In the genomic region with DNA sequence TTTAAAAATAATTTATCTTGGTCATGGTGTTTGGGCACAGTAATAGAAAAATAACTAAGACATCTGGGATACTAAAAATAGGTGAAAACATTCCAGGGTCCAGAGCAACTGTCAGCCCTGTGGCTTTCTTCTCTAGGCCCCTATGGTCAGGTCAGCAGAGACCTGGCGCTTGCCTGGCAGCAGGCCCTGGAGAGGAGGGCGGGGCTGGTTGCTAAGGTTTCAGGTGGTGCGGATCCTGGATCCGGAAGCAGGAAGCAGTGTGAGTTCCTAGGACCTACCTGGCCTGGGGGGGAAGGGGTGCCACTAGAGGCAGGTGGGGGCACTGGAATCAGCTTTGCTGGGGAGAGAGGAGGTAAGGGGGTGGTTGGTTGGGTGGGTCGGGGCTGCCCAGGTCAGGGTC, we compare ENCODE assay signal across 10 mouse cellular contexts. TPM values are rescaled to one million over a fixed set of nuclear protein-coding genes. Genes with fewer than 3 reads are reported as not detected.
A peak's percentile ranks its signal among the peaks of the same experiment; 100 is the strongest.
DNase-seq lines count a peak whose midpoint lies in the region; ATAC-seq and TF ChIP-seq lines count a peak whose summit lies in the region.
"Had no signal": no experiment of that assay in that cellular context is flagged by ENCODE, and none has a peak within 500 bp of the region (broad histone marks: within the 10 kb centered on the region; RNA-seq: fewer than 3 reads in every experiment).

A gene (plus strand): TSS at position 222 of the 400 bp plus-strand sequence.

- DNase-seq in ovary, adult 18-20 months (ENCODE audit: low spot score) = peak; percentile 42
- no peak for DNase-seq in ovary, postnatal 10 days (ENCODE audit: low spot score)
- peak; percentile 87 for DNase-seq in kidney, adult 11 months
- no peak for DNase-seq in liver, embryonic 14.5 days (ENCODE audit: low read depth in 3 of 3, low spot score in 3 of 3)
- peak; percentile 92 for DNase-seq in stomach, postnatal 0 days (ENCODE audit: low spot score)
- DNase-seq in cerebellum, adult 11-12 months = no peak
- no peak for DNase-seq in thymus, adult 2 months
- DNase-seq: gastrocnemius, postnatal 25 days had no signal

- H3K27ac ChIP-seq in liver, embryonic 14.5 days = no peak within 1 kb of the TSS
- peak within 1 kb of the TSS; percentile 45; the same call in 1 of the 2 replicates for H3K27ac ChIP-seq in stomach, postnatal 0 days (replicated peaks)
- H3K27ac ChIP-seq in thymus, adult 2 months (ENCODE audit: control insufficient read depth, insufficient read depth, low read length) = no peak within 1 kb of the TSS
- H3K27ac ChIP-seq: macrophage had no signal

- H3K4me1 ChIP-seq in liver, embryonic 14.5 days (replicated peaks; ENCODE audit: control insufficient read depth in 2 of 2, insufficient read depth in 2 of 2, low read length in 1 of 2) = peaks cover 3 to 12% of the 10 kb centered on the region in 2 experiments; a peak in 3 of 4 replicates
- no peaks in the 10 kb centered on the region for H3K4me1 ChIP-seq in stomach, postnatal 0 days (replicated peaks; ENCODE audit: control insufficient read depth, insufficient read depth)
- H3K4me1 ChIP-seq in thymus, adult 2 months (replicated peaks; ENCODE audit: control insufficient read depth, insufficient read depth, low read length) = no peaks in the 10 kb centered on the region

- no peak for TF ChIP-seq CTCF in liver, embryonic 14.5 days (IDR thresholded peaks at IDR 0.05; ENCODE audit: low read depth)
- TF ChIP-seq CTCF in stomach, postnatal 0 days (IDR thresholded peaks at IDR 0.05; ENCODE audit: low read depth) = no peak
- no peak for TF ChIP-seq CTCF in thymus, adult 2 months (IDR thresholded peaks at IDR 0.05; ENCODE audit: borderline replicate concordance, control insufficient read depth, extremely low read depth, insufficient read depth, low read length, poor library complexity)

- peak within 1 kb of the TSS; percentile 16; the same call in 1 of the 2 replicates for H3K4me2 ChIP-seq in liver, embryonic 14.5 days (ENCODE audit: low read depth)
- H3K4me2 ChIP-seq in stomach, postnatal 0 days (replicated peaks; ENCODE audit: low read depth) = peak within 1 kb of the TSS; percentile 44

- H3K27me3 ChIP-seq in liver, embryonic 14.5 days (ENCODE audit: control insufficient read depth, insufficient read depth, low read length) = no peaks in the 10 kb centered on the region
- no peaks in the 10 kb centered on the region for H3K27me3 ChIP-seq in stomach, postnatal 0 days (ENCODE audit: control insufficient read depth, insufficient read depth, low read length)
- H3K27me3 ChIP-seq in thymus, adult 2 months (ENCODE audit: control insufficient read depth, insufficient read depth, low read length) = no peaks in the 10 kb centered on the region

- no peaks in the 10 kb centered on the region for H3K36me3 ChIP-seq in liver, embryonic 14.5 days (replicated peaks; ENCODE audit: control insufficient read depth, insufficient read depth, low read depth)
- H3K36me3 ChIP-seq in stomach, postnatal 0 days (ENCODE audit: control insufficient read depth, insufficient read depth, low read length) = no peaks in the 10 kb centered on the region
- no peaks in the 10 kb centered on the region for H3K36me3 ChIP-seq in thymus, adult 2 months (ENCODE audit: control insufficient read depth, insufficient read depth, low read length)

- no peaks in the 10 kb centered on the region for H3K9me3 ChIP-seq in liver, embryonic 14.5 days (ENCODE audit: control insufficient read depth, low read length)
- H3K9me3 ChIP-seq in stomach, postnatal 0 days (ENCODE audit: control insufficient read depth, low read length) = no peaks in the 10 kb centered on the region

- TF ChIP-seq EP300 in liver, embryonic 14.5 days (IDR thresholded peaks at IDR 0.05; ENCODE audit: low read depth) = no peak
- no peak for TF ChIP-seq EP300 in stomach, postnatal 0 days (optimal IDR thresholded peaks at IDR 0.05)

- peak; percentile 24; the same call in 1 of the 2 replicates for ATAC-seq in liver, embryonic 14.5 days (ENCODE audit: insufficient read depth)
- peak; percentile 88 for ATAC-seq in stomach, postnatal 0 days (ENCODE audit: low FRiP score, low TSS enrichment)
- ATAC-seq in erythroblast, adult 5-6 weeks (replicated peaks; ENCODE audit: low FRiP score, poor library complexity, severe bottlenecking) = no peak

- TF ChIP-seq POLR2A in thymus, adult 2 months (IDR thresholded peaks at IDR 0.05; ENCODE audit: control insufficient read depth, extremely low read depth, insufficient read depth, low read length, poor library complexity) = no peak

- H3K4me3 ChIP-seq in liver, embryonic 14.5 days (ENCODE audit: insufficient read depth in 1 of 2, low read depth in 2 of 2, low read length in 2 of 2) = no peak within 1 kb of the TSS
- H3K4me3 ChIP-seq in stomach, postnatal 0 days (ENCODE audit: low read depth, low read length) = peak within 1 kb of the TSS; percentile 27
- H3K4me3 ChIP-seq in thymus, adult 2 months (ENCODE audit: control insufficient read depth, insufficient read depth, low read length) = no peak within 1 kb of the TSS

- no peak within 1 kb of the TSS for H3K9ac ChIP-seq in liver, embryonic 14.5 days (replicated peaks)
- H3K9ac ChIP-seq in stomach, postnatal 0 days (ENCODE audit: low read length) = 0 out of 2 replicates have a peak within 1 kb of the TSS, but pooled peaks have one; percentile 27

- 71% methylated on average over 5 of the region's 5 CpGs for WGBS in liver, embryonic 14.5 days (ENCODE audit: insufficient replicate concordance)
- 37% methylated on average over 5 of the region's 5 CpGs for WGBS in stomach, postnatal 0 days
- WGBS in thymus, adult 2 months = 93% methylated on average over 5 of the region's 5 CpGs

RNA-seq across cellular contexts. Expression of the gene that starts here (rescaled TPM):
- polyA plus RNA-seq in liver, embryonic 14.5 days (2012; rRNA removed) = 9.1 and 9.7 TPM in 2 replicates
- polyA plus RNA-seq in liver, embryonic 14.5 days (2014; fragmentation: Nextera tagmentation; extraction: Ambion mirVana) = 4.5 and 7.8 TPM in 2 replicates
- 112 and 114 TPM in 2 replicates for polyA plus RNA-seq in stomach, postnatal 0 days (2015; fragmentation: Nextera tagmentation; extraction: Ambion mirVana)
- total RNA-seq in erythroblast, adult 5-6 weeks (2015; ENCODE audit: low replicate concordance) = not detected in 2 replicates
- total RNA-seq in erythroblast, adult 5-6 weeks (2017; ENCODE audit: low replicate concordance) = not detected in 2 replicates
- polyA plus RNA-seq in thymus, adult 2 months (2012; rRNA removed) = 3.4 and 4.6 TPM in 2 replicates
- total RNA-seq: gastrocnemius, postnatal 25 days had no signal
- polyA plus RNA-seq: macrophage had no signal

Comparison
In these comparisons a context has a peak if more than half of its experiments do, and no peak if none do; other contexts are left out.
1. RNA of the gene that starts here (polyA plus RNA-seq): 112 to 114 TPM in stomach, postnatal 0 days; 4.5 to 9.7 TPM in liver, embryonic 14.5 days and 3.4 to 4.6 TPM in thymus, adult 2 months; every median in the first group is over 10 times any median in the second.
2. DNase-seq: peak in ovary, adult 18-20 months (single experiment), kidney, adult 11 months (single experiment) and stomach, postnatal 0 days (single experiment); none in ovary, postnatal 10 days (single experiment), liver, embryonic 14.5 days (0 of 3), cerebellum, adult 11-12 months (single experiment) and thymus, adult 2 months (single experiment).